Mouse (Mus musculus): ENCODE data around the gene Midn. TPM values are rescaled to one million over a fixed set of nuclear protein-coding genes. Genes with fewer than 3 reads are reported as not detected.

The Midn gene
- polyA plus RNA-seq, 1 experiment from 2014 or later: 31.9 TPM

GRCm38 (mm10) chr10:80138553-80139438, 9.3 kb upstream of the Midn start, which contains the start of gene Atp5d:
Gene Atp5d, plus strand, starts transcription at chr10:80138632.
- under 1% methylated on average over 79 of the region's 94 CpGs for WGBS (ENCODE audit: insufficient replicate concordance)
- peaks cover 27% of the 10 kb centered on the region for H3K27me3 ChIP-seq (ENCODE audit: control insufficient read depth, insufficient read depth, low read length)
- no peaks in the 10 kb centered on the region for H3K9me3 ChIP-seq (replicated peaks; ENCODE audit: control insufficient read depth, low read length)
- peaks cover 28% of the 10 kb centered on the region for H3K4me1 ChIP-seq (ENCODE audit: control insufficient read depth, insufficient read depth, low read length)
- H3K27ac ChIP-seq (ENCODE audit: low read depth, low read length): no peak within 1 kb of the TSS
- peak within 1 kb of the TSS; percentile 97 for H3K4me2 ChIP-seq
- ATAC-seq (replicated peaks; ENCODE audit: insufficient number of reproducible peaks, low FRiP score, low TSS enrichment): no peak; the same call in 1 of the 2 replicates
- H3K36me3 ChIP-seq (ENCODE audit: control insufficient read depth, insufficient read depth, low read length): peaks cover under 1% of the 10 kb centered on the region; the same call in 1 of the 2 replicates
- H3K4me3 ChIP-seq (ENCODE audit: low read depth, low read length): peak within 1 kb of the TSS; percentile 65
- H3K9ac ChIP-seq (ENCODE audit: low read depth, low read length): peak within 1 kb of the TSS; percentile 79

GRCm38 (mm10) chr10:80139439-80139775, 8.7 kb upstream of the Midn start:
- WGBS (ENCODE audit: insufficient replicate concordance): 2% methylated on average over 10 of the region's 10 CpGs
- H3K4me1 ChIP-seq (ENCODE audit: control insufficient read depth, insufficient read depth, low read length): peaks cover 30% of the 10 kb centered on the region
- H3K9me3 ChIP-seq (replicated peaks; ENCODE audit: control insufficient read depth, low read length): no peaks in the 10 kb centered on the region

GRCm38 (mm10) chr10:80139975-80140665, 8.0 kb upstream of the Midn start:
- ATAC-seq (replicated peaks; ENCODE audit: insufficient number of reproducible peaks, low FRiP score, low TSS enrichment): no peak
- Histone ChIP-seq H3K9me3 (replicated peaks; ENCODE audit: control insufficient read depth, low read length) (no peaks in the 10 kb centered on the region), H3K4me2 (peak overlapping the region; percentile 94; the same call in 1 of the 2 replicates), H3K36me3 (ENCODE audit: control insufficient read depth, insufficient read depth, low read length) (peaks cover 13% of the 10 kb centered on the region), H3K9ac (ENCODE audit: low read depth, low read length) (no peak overlapping the region), H3K27me3 (ENCODE audit: control insufficient read depth, insufficient read depth, low read length) (peaks cover 25% of the 10 kb centered on the region), H3K4me1 (ENCODE audit: control insufficient read depth, insufficient read depth, low read length) (peaks cover 33% of the 10 kb centered on the region), H3K27ac (ENCODE audit: low read depth, low read length) (no peak overlapping the region), H3K4me3 (ENCODE audit: low read depth, low read length) (no peak overlapping the region)
- 71% methylated on average over 11 of the region's 11 CpGs for WGBS (ENCODE audit: insufficient replicate concordance)

More at GRCm38 (mm10) chr10:80139439-80139775, 8.7 kb upstream of the Midn start:
- ATAC-seq (replicated peaks; ENCODE audit: insufficient number of reproducible peaks, low FRiP score, low TSS enrichment): no peak
- Histone ChIP-seq H3K4me2 (peak overlapping the region; percentile 97), H3K9ac (ENCODE audit: low read depth, low read length) (peak overlapping the region; percentile 79), H3K4me3 (ENCODE audit: low read depth, low read length) (peak overlapping the region; percentile 65), H3K27ac (ENCODE audit: low read depth, low read length) (no peak overlapping the region), H3K27me3 (ENCODE audit: control insufficient read depth, insufficient read depth, low read length) (peaks cover 27% of the 10 kb centered on the region), H3K36me3 (ENCODE audit: control insufficient read depth, insufficient read depth, low read length) (peaks cover 6% of the 10 kb centered on the region)

GRCm38 (mm10) chr10:80140666-80141035, 7.4 kb upstream of the Midn start, which contains the start of gene Cbarp:
Gene Cbarp, minus strand, starts transcription at chr10:80140835.
- ATAC-seq (replicated peaks; ENCODE audit: insufficient number of reproducible peaks, low FRiP score, low TSS enrichment): no peak
- Histone ChIP-seq H3K9me3 (replicated peaks; ENCODE audit: control insufficient read depth, low read length) (no peaks in the 10 kb centered on the region), H3K9ac (ENCODE audit: low read depth, low read length) (peak within 1 kb of the TSS; percentile 93), H3K4me3 (ENCODE audit: low read depth, low read length) (peak within 1 kb of the TSS; percentile 84), H3K27me3 (ENCODE audit: control insufficient read depth, insufficient read depth, low read length) (peaks cover 23% of the 10 kb centered on the region), H3K4me2 (peak within 1 kb of the TSS; percentile 97), H3K4me1 (ENCODE audit: control insufficient read depth, insufficient read depth, low read length) (peaks cover 37% of the 10 kb centered on the region), H3K36me3 (ENCODE audit: control insufficient read depth, insufficient read depth, low read length) (peaks cover 16% of the 10 kb centered on the region), H3K27ac (ENCODE audit: low read depth, low read length) (peak within 1 kb of the TSS; percentile 74)
- 67% methylated on average over 10 of the region's 10 CpGs for WGBS (ENCODE audit: insufficient replicate concordance)

- peaks cover 21% of the 10 kb centered on the region for H3K36me3 ChIP-seq (ENCODE audit: control insufficient read depth, insufficient read depth, low read length)
- H3K27ac ChIP-seq (ENCODE audit: low read depth, low read length): peak overlapping the region; percentile 74
- H3K9me3 ChIP-seq (replicated peaks; ENCODE audit: control insufficient read depth, low read length): no peaks in the 10 kb centered on the region
- peak; percentile 72 for ATAC-seq (replicated peaks; ENCODE audit: insufficient number of reproducible peaks, low FRiP score, low TSS enrichment)
- H3K9ac ChIP-seq (ENCODE audit: low read depth, low read length): peak overlapping the region; percentile 73
- H3K4me3 ChIP-seq (ENCODE audit: low read depth, low read length): peak overlapping the region; percentile 84
- under 1% methylated on average over 29 of the region's 29 CpGs for WGBS (ENCODE audit: insufficient replicate concordance)
- H3K4me2 ChIP-seq: peak overlapping the region; percentile 94
- peaks cover 43% of the 10 kb centered on the region for H3K4me1 ChIP-seq (ENCODE audit: control insufficient read depth, insufficient read depth, low read length)
- H3K27me3 ChIP-seq (ENCODE audit: control insufficient read depth, insufficient read depth, low read length): peaks cover 21% of the 10 kb centered on the region
Observed at GRCm38 (mm10) chr10:80141243-80141642, 6.8 kb upstream of the Midn start.

- peak overlapping the region; percentile 82 for H3K27ac ChIP-seq (ENCODE audit: low read depth, low read length)
- ATAC-seq (replicated peaks; ENCODE audit: insufficient number of reproducible peaks, low FRiP score, low TSS enrichment): peak; percentile 78
Observed at GRCm38 (mm10) chr10:80141786-80142529, 6.1 kb upstream of the Midn start.

GRCm38 (mm10) chr10:80142530-80142925, 5.5 kb upstream of the Midn start:
- under 1% methylated on average over 15 of the region's 15 CpGs for WGBS (ENCODE audit: insufficient replicate concordance)
- ATAC-seq (replicated peaks; ENCODE audit: insufficient number of reproducible peaks, low FRiP score, low TSS enrichment): no peak
- Histone ChIP-seq H3K27me3 (ENCODE audit: control insufficient read depth, insufficient read depth, low read length) (peaks cover 8% of the 10 kb centered on the region), H3K4me2 (peak overlapping the region; percentile 94), H3K36me3 (ENCODE audit: control insufficient read depth, insufficient read depth, low read length) (peaks cover 23% of the 10 kb centered on the region), H3K27ac (ENCODE audit: low read depth, low read length) (peak overlapping the region; percentile 82), H3K9ac (ENCODE audit: low read depth, low read length) (peak overlapping the region; percentile 93), H3K4me3 (ENCODE audit: low read depth, low read length) (peak overlapping the region; percentile 84), H3K4me1 (ENCODE audit: control insufficient read depth, insufficient read depth, low read length) (peaks cover 46% of the 10 kb centered on the region), H3K9me3 (replicated peaks; ENCODE audit: control insufficient read depth, low read length) (no peaks in the 10 kb centered on the region)

More at GRCm38 (mm10) chr10:80141786-80142529, 6.1 kb upstream of the Midn start:
- peaks cover 23% of the 10 kb centered on the region for H3K36me3 ChIP-seq (ENCODE audit: control insufficient read depth, insufficient read depth, low read length)
- peak overlapping the region; percentile 94 for H3K4me2 ChIP-seq
- under 1% methylated on average over 43 of the region's 43 CpGs for WGBS (ENCODE audit: insufficient replicate concordance)
- H3K4me1 ChIP-seq (ENCODE audit: control insufficient read depth, insufficient read depth, low read length): peaks cover 44% of the 10 kb centered on the region
- no peaks in the 10 kb centered on the region for H3K9me3 ChIP-seq (replicated peaks; ENCODE audit: control insufficient read depth, low read length)
- H3K9ac ChIP-seq (ENCODE audit: low read depth, low read length): peak overlapping the region; percentile 93
- H3K27me3 ChIP-seq (ENCODE audit: control insufficient read depth, insufficient read depth, low read length): peaks cover 14% of the 10 kb centered on the region
- peak overlapping the region; percentile 84 for H3K4me3 ChIP-seq (ENCODE audit: low read depth, low read length)

- Histone ChIP-seq H3K27ac (ENCODE audit: low read depth, low read length) (no peak overlapping the region), H3K4me3 (ENCODE audit: low read depth, low read length) (peak overlapping the region; percentile 18), H3K4me1 (ENCODE audit: control insufficient read depth, insufficient read depth, low read length) (peaks cover 40% of the 10 kb centered on the region), H3K27me3 (ENCODE audit: control insufficient read depth, insufficient read depth, low read length) (no peaks in the 10 kb centered on the region), H3K36me3 (ENCODE audit: control insufficient read depth, insufficient read depth, low read length) (peaks cover 23% of the 10 kb centered on the region), H3K9me3 (replicated peaks; ENCODE audit: control insufficient read depth, low read length) (no peaks in the 10 kb centered on the region), H3K4me2 (peak overlapping the region; percentile 94; the same call in 1 of the 2 replicates), H3K9ac (ENCODE audit: low read depth, low read length) (0 out of 2 replicates have a peak overlapping the region, but pooled peaks have one; percentile 16)
- no peak for ATAC-seq (replicated peaks; ENCODE audit: insufficient number of reproducible peaks, low FRiP score, low TSS enrichment)
- 91% methylated on average over 7 of the region's 7 CpGs for WGBS (ENCODE audit: insufficient replicate concordance)
Observed at GRCm38 (mm10) chr10:80143664-80144063, 4.4 kb upstream of the Midn start.

All from heart, embryonic 11.5 days (tissue).